19 mouse cellular contexts compared by ENCODE assay signal in the genomic region with DNA sequence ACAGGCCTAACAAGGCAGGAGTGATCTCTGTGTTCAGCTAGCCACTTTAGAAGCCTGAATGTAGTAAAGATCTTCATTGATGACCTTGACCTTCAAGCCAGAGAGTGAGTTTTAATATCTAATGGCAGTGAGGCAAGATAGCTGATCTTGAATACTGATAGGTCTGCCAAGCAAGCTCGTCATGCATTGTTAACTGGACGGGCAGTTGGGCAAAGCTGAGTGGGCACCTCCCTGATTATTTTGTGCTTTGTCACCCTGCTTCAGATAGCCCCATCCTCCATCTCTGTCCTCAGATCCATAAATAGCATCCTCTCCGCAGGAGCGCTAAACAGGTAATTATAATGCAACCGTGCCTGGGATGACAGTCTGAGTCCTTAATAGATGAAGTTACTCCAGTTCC.
DNase-seq lines count a peak whose midpoint lies in the region; ATAC-seq and TF ChIP-seq lines count a peak whose summit lies in the region.
"Had no signal": no experiment of that assay in that cellular context is flagged by ENCODE, and none has a peak within 500 bp of the region (broad histone marks: within the 10 kb centered on the region; RNA-seq: fewer than 3 reads in every experiment).

No protein-coding gene starts in this region.

- no peak overlapping the region for H3K9ac ChIP-seq in heart, embryonic 12.5 days
- H3K9ac ChIP-seq: embryonic facial prominence, embryonic 15.5 days; forebrain, embryonic 15.5 days; hindbrain, embryonic 12.5 days; intestine, embryonic 15.5 days had no signal

- intact Hi-C loops in heart, postnatal 10 days (cut with DNase I) = no loop called here
- intact Hi-C loops in heart, postnatal 14 days (cut with DNase I) = no loop called here
- intact Hi-C loops in left cerebral cortex, adult 2 months (cut with DNase I) = no loop called here
- intact Hi-C loops in left cerebral cortex, postnatal 4 days (cut with DNase I) = no loop called here

- no peak overlapping the region for H3K4me3 ChIP-seq in heart, embryonic 12.5 days
- H3K4me3 ChIP-seq in left cerebral cortex, adult 2 months = no peak overlapping the region
- H3K4me3 ChIP-seq in olfactory bulb, adult 2 months (ENCODE audit: insufficient read depth, low read depth, low read length) = no peak overlapping the region
- H3K4me3 ChIP-seq in forebrain, embryonic 10.5 days = no peak overlapping the region
- H3K4me3 ChIP-seq: embryonic facial prominence, embryonic 15.5 days; erythroblast, embryonic 14.5 days; forebrain, embryonic 15.5 days; hindbrain, embryonic 12.5 days; intestine, embryonic 15.5 days had no signal

- no peak for TF ChIP-seq CTCF in left cerebral cortex, adult 2 months (IDR thresholded peaks at IDR 0.05)
- TF ChIP-seq CTCF in olfactory bulb, adult 2 months (IDR thresholded peaks at IDR 0.05; ENCODE audit: insufficient read depth, low read depth, low read length) = no peak

- H3K27me3 ChIP-seq in heart, embryonic 12.5 days (replicated peaks) = no peaks in the 10 kb centered on the region
- no peaks in the 10 kb centered on the region for H3K27me3 ChIP-seq in forebrain, embryonic 10.5 days (ENCODE audit: poor library complexity, severe bottlenecking)
- H3K27me3 ChIP-seq: embryonic facial prominence, embryonic 15.5 days; forebrain, embryonic 15.5 days; hindbrain, embryonic 12.5 days; intestine, embryonic 15.5 days had no signal

- H3K4me1 ChIP-seq in heart, embryonic 12.5 days (replicated peaks) = peaks cover 76% of the 10 kb centered on the region
- peaks cover 7% of the 10 kb centered on the region; the same call in 1 of the 2 replicates for H3K4me1 ChIP-seq in olfactory bulb, adult 2 months (ENCODE audit: control insufficient read depth, insufficient read depth, low read length)
- peaks cover 3% of the 10 kb centered on the region for H3K4me1 ChIP-seq in forebrain, embryonic 10.5 days
- H3K4me1 ChIP-seq: hindbrain, embryonic 12.5 days; intestine, embryonic 15.5 days had no signal

- WGBS in heart, embryonic 12.5 days = 44% methylated on average over 5 of the region's 5 CpGs
- 57% methylated on average over 5 of the region's 5 CpGs for WGBS in olfactory bulb, adult 2 months
- 95% methylated on average over 5 of the region's 5 CpGs for WGBS in forebrain, embryonic 10.5 days

- no peaks in the 10 kb centered on the region for H3K9me3 ChIP-seq in heart, embryonic 12.5 days (replicated peaks)
- no peaks in the 10 kb centered on the region for H3K9me3 ChIP-seq in forebrain, embryonic 10.5 days
- H3K9me3 ChIP-seq: embryonic facial prominence, embryonic 15.5 days; forebrain, embryonic 15.5 days; hindbrain, embryonic 12.5 days; intestine, embryonic 15.5 days had no signal

- ATAC-seq in heart, embryonic 12.5 days (ENCODE audit: insufficient number of reproducible peaks, low FRiP score) = no peak
- ATAC-seq: forebrain, embryonic 15.5 days; intestine, embryonic 15.5 days had no signal

- no peak for TF ChIP-seq POLR2A in olfactory bulb, adult 2 months (IDR thresholded peaks at IDR 0.05; ENCODE audit: insufficient read depth, low read depth, low read length)

- H3K4me2 ChIP-seq in heart, embryonic 12.5 days = no peak overlapping the region
- H3K4me2 ChIP-seq: embryonic facial prominence, embryonic 15.5 days; forebrain, embryonic 15.5 days; hindbrain, embryonic 12.5 days; intestine, embryonic 15.5 days had no signal

- peak overlapping the region; percentile 15 for H3K27ac ChIP-seq in heart, embryonic 12.5 days (ENCODE audit: poor library complexity, severe bottlenecking)
- peak overlapping the region; percentile 60 for H3K27ac ChIP-seq in left cerebral cortex, adult 2 months
- H3K27ac ChIP-seq in olfactory bulb, adult 2 months (ENCODE audit: insufficient read depth, low read depth, low read length) = peak overlapping the region; percentile 64
- H3K27ac ChIP-seq in forebrain, embryonic 10.5 days = no peak overlapping the region
- H3K27ac ChIP-seq: embryonic facial prominence, embryonic 15.5 days; forebrain, embryonic 15.5 days; hindbrain, embryonic 12.5 days; intestine, embryonic 15.5 days had no signal

- H3K36me3 ChIP-seq in heart, embryonic 12.5 days = no peaks in the 10 kb centered on the region
- H3K36me3 ChIP-seq in forebrain, embryonic 10.5 days (replicated peaks) = no peaks in the 10 kb centered on the region
- H3K36me3 ChIP-seq: embryonic facial prominence, embryonic 15.5 days; forebrain, embryonic 15.5 days; hindbrain, embryonic 12.5 days; intestine, embryonic 15.5 days had no signal

- peak; percentile 86 for DNase-seq in heart, adult 11 months
- DNase-seq in heart, postnatal 10 days = no peak
- DNase-seq in heart, postnatal 14 days = no peak
- no peak for DNase-seq in left cerebral cortex, adult 2 months (ENCODE audit: extremely low spot score in 1 of 2, low spot score in 2 of 2)
- DNase-seq in left cerebral cortex, postnatal 4 days = no peak
- no peak for DNase-seq in forebrain, embryonic 10.5 days (ENCODE audit: extremely low spot score, low spot score)
- DNase-seq: cerebellum, adult 11 months; cerebellum, adult 8-10 months; cerebellum, postnatal 14 days; embryo, embryonic 11 days; gastrocnemius, postnatal 36 days; kidney, adult 18-20 months had no signal
